Mouse (Mus musculus) stomach, postnatal 0 days (tissue): Measurements from ENCODE around the gene Dnaja3.

Source experiments
- CTCF ChIP-seq: IDR thresholded peaks from 2 replicates; pipeline ENCODE4 v1.5.1; 2016; ENCODE audit warnings: antibody characterized with exemption, low read depth, mild to moderate bottlenecking, moderate library complexity
- EP300 ChIP-seq: optimal IDR thresholded peaks from 2 replicates; pipeline ENCODE3; 2016; ENCODE audit warnings: antibody characterized with exemption

GRCm38 (mm10) chr16:4658781-4659245 lies 19.0 kb downstream of the Dnaja3 start:
- TF ChIP-seq CTCF (no peak), EP300 (no peak)
